Mouse (Mus musculus) urinary bladder, postnatal 4 days (tissue): ENCODE data around the gene Corin.

Source experiments
- DNase-seq, 2 experiments: peaks; one replicate each; pipeline ENCODE4 v3.0.0; 2021 to 2022; ENCODE audit warnings: low spot score in 2 of 2

Corin gene

GRCm38 (mm10) chr5:72503531-72504523, at the start of gene Corin:
Gene Corin, minus strand, starts transcription at chr5:72504473.
- peak in 1 of 2 experiments; percentile 19 for DNase-seq

GRCm38 (mm10) chr5:72551209-72551608, 46.9 kb upstream of the Corin start:
- DNase-seq = no peak

GRCm38 (mm10) chr5:72528896-72529295, 24.6 kb upstream of the Corin start:
- DNase-seq = no peak

GRCm38 (mm10) chr5:72513808-72514207, 9.5 kb upstream of the Corin start:
- no peak for DNase-seq

GRCm38 (mm10) chr5:72505740-72506139, 1.5 kb upstream of the Corin start:
- no peak for DNase-seq

GRCm38 (mm10) chr5:72502778-72503177, 1.5 kb downstream of the Corin start:
- no peak for DNase-seq

GRCm38 (mm10) chr5:72501763-72502162, 2.5 kb downstream of the Corin start:
- DNase-seq = no peak

- DNase-seq = no peak
Observed at GRCm38 (mm10) chr5:72498271-72498670, 6.0 kb downstream of the Corin start.

GRCm38 (mm10) chr5:72496756-72497155, 7.5 kb downstream of the Corin start:
- DNase-seq = no peak

- DNase-seq = no peak
Observed at GRCm38 (mm10) chr5:72493906-72494305, 10.4 kb downstream of the Corin start.

GRCm38 (mm10) chr5:72491232-72491631, 13.0 kb downstream of the Corin start:
- no peak for DNase-seq

GRCm38 (mm10) chr5:72480456-72480855, 23.8 kb downstream of the Corin start:
- no peak for DNase-seq

GRCm38 (mm10) chr5:72472317-72473009, 31.8 kb downstream of the Corin start:
- DNase-seq = no peak

GRCm38 (mm10) chr5:72471746-72472145, 32.5 kb downstream of the Corin start:
- DNase-seq = no peak

GRCm38 (mm10) chr5:72464932-72465331, 39.3 kb downstream of the Corin start:
- no peak for DNase-seq

GRCm38 (mm10) chr5:72459374-72460112, 44.7 kb downstream of the Corin start:
- DNase-seq = no peak

GRCm38 (mm10) chr5:72453690-72454089, 50.6 kb downstream of the Corin start:
- DNase-seq = no peak

- DNase-seq = no peak
Observed at GRCm38 (mm10) chr5:72453176-72453575, 51.1 kb downstream of the Corin start.

- DNase-seq = no peak
Observed at GRCm38 (mm10) chr5:72452750-72453149, 51.5 kb downstream of the Corin start.

GRCm38 (mm10) chr5:72448846-72449245, 55.4 kb downstream of the Corin start:
- no peak for DNase-seq

GRCm38 (mm10) chr5:72446104-72446503, 58.2 kb downstream of the Corin start:
- DNase-seq = no peak

- no peak for DNase-seq
Observed at GRCm38 (mm10) chr5:72443946-72444345, 60.3 kb downstream of the Corin start.
